Mouse (Mus musculus): Measurements from ENCODE around the gene Lemd2. TPM values are rescaled to one million over a fixed set of nuclear protein-coding genes. Genes with fewer than 3 reads are reported as not detected.
A peak's percentile ranks its signal among the peaks of the same experiment; 100 is the strongest.

The Lemd2 gene
- polyA plus RNA-seq, 1 experiment = 31.6 TPM

GRCm38 (mm10) chr17:27229710-27230454, 25.6 kb upstream of the Lemd2 start:
- no peaks in the 10 kb centered on the region for H3K9me3 ChIP-seq (replicated peaks; ENCODE audit: control insufficient read depth, insufficient read depth, low read length, poor library complexity, severe bottlenecking)
- peaks cover 6% of the 10 kb centered on the region for H3K4me1 ChIP-seq (ENCODE audit: control insufficient read depth, insufficient read depth, low read length)
- H3K27ac ChIP-seq (ENCODE audit: insufficient read depth, low read length) = peak overlapping the region; percentile 84
- no peaks in the 10 kb centered on the region for H3K27me3 ChIP-seq (ENCODE audit: control insufficient read depth, insufficient read depth, low read length, poor library complexity, severe bottlenecking)
- H3K4me3 ChIP-seq (ENCODE audit: low read depth, low read length) = 0 out of 2 replicates have a peak overlapping the region, but pooled peaks have one; percentile 8
- H3K9ac ChIP-seq (ENCODE audit: low read depth, poor library complexity, severe bottlenecking) = no peak overlapping the region
- TF ChIP-seq EP300 (IDR thresholded peaks at IDR 0.05; ENCODE audit: insufficient read depth, low read depth, low read length) (peak; percentile 87), POLR2A (IDR thresholded peaks at IDR 0.05; ENCODE audit: insufficient read depth, low read length) (no peak)
- H3K36me3 ChIP-seq (ENCODE audit: control insufficient read depth, insufficient read depth, low read length, poor library complexity, severe bottlenecking) = no peaks in the 10 kb centered on the region

GRCm38 (mm10) chr17:27228216-27228915, 24.1 kb upstream of the Lemd2 start:
- Histone ChIP-seq H3K27me3 (ENCODE audit: control insufficient read depth, insufficient read depth, low read length, poor library complexity, severe bottlenecking) (no peaks in the 10 kb centered on the region), H3K9me3 (replicated peaks; ENCODE audit: control insufficient read depth, insufficient read depth, low read length, poor library complexity, severe bottlenecking) (no peaks in the 10 kb centered on the region), H3K27ac (ENCODE audit: insufficient read depth, low read length) (no peak overlapping the region), H3K9ac (ENCODE audit: low read depth, poor library complexity, severe bottlenecking) (no peak overlapping the region), H3K4me3 (ENCODE audit: low read depth, low read length) (no peak overlapping the region), H3K4me1 (ENCODE audit: control insufficient read depth, insufficient read depth, low read length) (peaks cover 6% of the 10 kb centered on the region), H3K36me3 (ENCODE audit: control insufficient read depth, insufficient read depth, low read length, poor library complexity, severe bottlenecking) (no peaks in the 10 kb centered on the region)
- TF ChIP-seq CTCF (IDR thresholded peaks at IDR 0.05; ENCODE audit: low read depth, low read length) (no peak), EP300 (IDR thresholded peaks at IDR 0.05; ENCODE audit: insufficient read depth, low read depth, low read length) (peak; percentile 52; the same call in 1 of the 2 replicates), POLR2A (IDR thresholded peaks at IDR 0.05; ENCODE audit: insufficient read depth, low read length) (no peak)

GRCm38 (mm10) chr17:27227258-27227657, 23.0 kb upstream of the Lemd2 start:
- peaks cover 6% of the 10 kb centered on the region for H3K4me1 ChIP-seq (ENCODE audit: control insufficient read depth, insufficient read depth, low read length)
- TF ChIP-seq POLR2A (IDR thresholded peaks at IDR 0.05; ENCODE audit: insufficient read depth, low read length) (no peak), CTCF (IDR thresholded peaks at IDR 0.05; ENCODE audit: low read depth, low read length) (no peak), EP300 (IDR thresholded peaks at IDR 0.05; ENCODE audit: insufficient read depth, low read depth, low read length) (no peak)
- H3K27ac ChIP-seq (ENCODE audit: insufficient read depth, low read length) = no peak overlapping the region
- no peak overlapping the region for H3K9ac ChIP-seq (ENCODE audit: low read depth, poor library complexity, severe bottlenecking)
- H3K27me3 ChIP-seq (ENCODE audit: control insufficient read depth, insufficient read depth, low read length, poor library complexity, severe bottlenecking) = no peaks in the 10 kb centered on the region
- H3K9me3 ChIP-seq (replicated peaks; ENCODE audit: control insufficient read depth, insufficient read depth, low read length, poor library complexity, severe bottlenecking) = no peaks in the 10 kb centered on the region
- H3K4me3 ChIP-seq (ENCODE audit: low read depth, low read length) = no peak overlapping the region
- H3K36me3 ChIP-seq (ENCODE audit: control insufficient read depth, insufficient read depth, low read length, poor library complexity, severe bottlenecking) = no peaks in the 10 kb centered on the region

- Histone ChIP-seq H3K36me3 (ENCODE audit: control insufficient read depth, insufficient read depth, low read length, poor library complexity, severe bottlenecking) (no peaks in the 10 kb centered on the region), H3K4me3 (ENCODE audit: low read depth, low read length) (no peak overlapping the region), H3K27ac (ENCODE audit: insufficient read depth, low read length) (no peak overlapping the region), H3K27me3 (ENCODE audit: control insufficient read depth, insufficient read depth, low read length, poor library complexity, severe bottlenecking) (no peaks in the 10 kb centered on the region), H3K9ac (ENCODE audit: low read depth, poor library complexity, severe bottlenecking) (no peak overlapping the region), H3K4me1 (ENCODE audit: control insufficient read depth, insufficient read depth, low read length) (peaks cover 6% of the 10 kb centered on the region), H3K9me3 (replicated peaks; ENCODE audit: control insufficient read depth, insufficient read depth, low read length, poor library complexity, severe bottlenecking) (no peaks in the 10 kb centered on the region)
- TF ChIP-seq POLR2A (IDR thresholded peaks at IDR 0.05; ENCODE audit: insufficient read depth, low read length) = no peak
These were observed 22.4 kb upstream of the Lemd2 start for GRCm38 (mm10) chr17:27226701-27227100.

GRCm38 (mm10) chr17:27225801-27226200, 21.5 kb upstream of the Lemd2 start:
- TF ChIP-seq POLR2A (IDR thresholded peaks at IDR 0.05; ENCODE audit: insufficient read depth, low read length) (no peak), EP300 (IDR thresholded peaks at IDR 0.05; ENCODE audit: insufficient read depth, low read depth, low read length) (no peak), CTCF (IDR thresholded peaks at IDR 0.05; ENCODE audit: low read depth, low read length) (no peak)
- H3K4me3 ChIP-seq (ENCODE audit: low read depth, low read length) = no peak overlapping the region
- no peaks in the 10 kb centered on the region for H3K27me3 ChIP-seq (ENCODE audit: control insufficient read depth, insufficient read depth, low read length, poor library complexity, severe bottlenecking)
- H3K36me3 ChIP-seq (ENCODE audit: control insufficient read depth, insufficient read depth, low read length, poor library complexity, severe bottlenecking) = no peaks in the 10 kb centered on the region
- no peak overlapping the region for H3K27ac ChIP-seq (ENCODE audit: insufficient read depth, low read length)
- H3K9ac ChIP-seq (ENCODE audit: low read depth, poor library complexity, severe bottlenecking) = no peak overlapping the region
- no peaks in the 10 kb centered on the region for H3K9me3 ChIP-seq (replicated peaks; ENCODE audit: control insufficient read depth, insufficient read depth, low read length, poor library complexity, severe bottlenecking)
- H3K4me1 ChIP-seq (ENCODE audit: control insufficient read depth, insufficient read depth, low read length) = peaks cover 6% of the 10 kb centered on the region

DNA sequence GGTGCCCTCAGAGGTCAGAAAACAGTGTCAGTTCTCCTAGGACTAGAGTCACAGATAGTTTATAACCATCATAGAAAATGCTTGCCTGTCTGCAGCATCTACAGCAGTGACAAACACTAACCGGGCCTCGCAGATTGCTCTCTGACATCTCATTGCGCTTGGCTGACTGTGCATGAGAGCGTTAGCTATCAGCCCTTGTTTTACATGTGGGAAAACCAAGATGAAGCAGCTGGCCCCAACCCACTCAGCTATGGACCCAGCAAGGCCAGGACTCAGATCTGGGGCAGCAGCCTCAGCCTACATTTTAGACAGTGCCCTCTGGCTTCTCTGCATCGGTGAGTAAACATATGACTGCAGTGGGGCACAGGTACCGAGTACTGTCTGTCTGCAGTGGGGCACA, 19.6 kb upstream of the Lemd2 start:
- no peak overlapping the region for H3K9ac ChIP-seq (ENCODE audit: low read depth, poor library complexity, severe bottlenecking)
- no peaks in the 10 kb centered on the region for H3K27me3 ChIP-seq (ENCODE audit: control insufficient read depth, insufficient read depth, low read length, poor library complexity, severe bottlenecking)
- H3K9me3 ChIP-seq (replicated peaks; ENCODE audit: control insufficient read depth, insufficient read depth, low read length, poor library complexity, severe bottlenecking) = no peaks in the 10 kb centered on the region
- H3K4me1 ChIP-seq (ENCODE audit: control insufficient read depth, insufficient read depth, low read length) = peaks cover 5% of the 10 kb centered on the region
- no peaks in the 10 kb centered on the region for H3K36me3 ChIP-seq (ENCODE audit: control insufficient read depth, insufficient read depth, low read length, poor library complexity, severe bottlenecking)
- no peak overlapping the region for H3K27ac ChIP-seq (ENCODE audit: insufficient read depth, low read length)
- TF ChIP-seq POLR2A (IDR thresholded peaks at IDR 0.05; ENCODE audit: insufficient read depth, low read length) (no peak), CTCF (IDR thresholded peaks at IDR 0.05; ENCODE audit: low read depth, low read length) (no peak), EP300 (IDR thresholded peaks at IDR 0.05; ENCODE audit: insufficient read depth, low read depth, low read length) (no peak)
- no peak overlapping the region for H3K4me3 ChIP-seq (ENCODE audit: low read depth, low read length)

Data from ES-Bruce4 (cell line).